Mouse (Mus musculus) embryo, embryonic 9.5 days (tissue): Measurements from ENCODE around the gene Slc16a13.

Experiments used
- DNase-seq: peaks from one replicate; pipeline ENCODE4 v3.0.0-alpha.2; 2017; ENCODE audit errors: extremely low spot score

Slc16a13 gene

GRCm38 (mm10) chr11:70220731-70221602 lies at the start of gene Slc16a13:
Gene Slc16a13, minus strand, starts transcription at chr11:70221064.
- peak; percentile 94 for DNase-seq

GRCm38 (mm10) chr11:70266405-70266804 lies 45.5 kb upstream of the Slc16a13 start:
- no peak for DNase-seq

GRCm38 (mm10) chr11:70265819-70266218 lies 45.0 kb upstream of the Slc16a13 start:
- no peak for DNase-seq

GRCm38 (mm10) chr11:70265252-70265651 lies 44.4 kb upstream of the Slc16a13 start:
- DNase-seq, result no peak

GRCm38 (mm10) chr11:70259035-70259434 lies 38.2 kb upstream of the Slc16a13 start:
- no peak for DNase-seq

- DNase-seq, result peak; percentile 68
Observed at GRCm38 (mm10) chr11:70254931-70255531, 34.2 kb upstream of the Slc16a13 start, which contains the start of gene Alox12. Gene Alox12, minus strand, starts transcription at chr11:70255353.

GRCm38 (mm10) chr11:70254337-70254736 lies 33.5 kb upstream of the Slc16a13 start:
- DNase-seq, result no peak

GRCm38 (mm10) chr11:70251853-70252252 lies 31.0 kb upstream of the Slc16a13 start:
- no peak for DNase-seq

- DNase-seq, result no peak
Observed at GRCm38 (mm10) chr11:70250150-70250549, 29.3 kb upstream of the Slc16a13 start.

- peak; percentile 64 for DNase-seq
Observed at GRCm38 (mm10) chr11:70247136-70247845, 26.4 kb upstream of the Slc16a13 start.

GRCm38 (mm10) chr11:70242591-70242990 lies 21.7 kb upstream of the Slc16a13 start:
- DNase-seq, result no peak

GRCm38 (mm10) chr11:70239541-70240279 lies 18.8 kb upstream of the Slc16a13 start, which contains the start of the genes Gm21988 and Rnasek:
Gene Gm21988, minus strand, starts transcription at chr11:70239830.
Gene Rnasek, minus strand, starts transcription at chr11:70239842.
- peak; percentile 87 for DNase-seq

- DNase-seq, result no peak
Observed at GRCm38 (mm10) chr11:70238591-70239440, 18.0 kb upstream of the Slc16a13 start.

- peak; percentile 96 for DNase-seq
Observed at GRCm38 (mm10) chr11:70237457-70238167, 16.7 kb upstream of the Slc16a13 start, which contains the start of gene 0610010K14Rik. Gene 0610010K14Rik, minus strand, starts transcription at chr11:70237914.

GRCm38 (mm10) chr11:70236717-70237116 lies 15.9 kb upstream of the Slc16a13 start:
- no peak for DNase-seq

GRCm38 (mm10) chr11:70235254-70235900 lies 14.5 kb upstream of the Slc16a13 start:
- no peak for DNase-seq

GRCm38 (mm10) chr11:70234497-70234896 lies 13.6 kb upstream of the Slc16a13 start:
- no peak for DNase-seq

- DNase-seq, result no peak
Observed at GRCm38 (mm10) chr11:70234037-70234436, 13.2 kb upstream of the Slc16a13 start.

- DNase-seq, result no peak
Observed at GRCm38 (mm10) chr11:70233016-70233415, 12.2 kb upstream of the Slc16a13 start.
